Mouse (Mus musculus) telencephalon, adult 2 months (tissue): ENCODE data around the gene Bcor.

Experiments used
- DNase-seq: peaks from one replicate; pipeline ENCODE4 v3.0.0-alpha.2; 2011; ENCODE audit warnings: low read depth, low spot score

The Bcor gene

GRCm38 (mm10) chrX:12127106-12127670 is 33.0 kb downstream of the Bcor start:
- DNase-seq, result no peak

- no peak for DNase-seq
These were observed 33.6 kb downstream of the Bcor start for GRCm38 (mm10) chrX:12126408-12127105.

DNA sequence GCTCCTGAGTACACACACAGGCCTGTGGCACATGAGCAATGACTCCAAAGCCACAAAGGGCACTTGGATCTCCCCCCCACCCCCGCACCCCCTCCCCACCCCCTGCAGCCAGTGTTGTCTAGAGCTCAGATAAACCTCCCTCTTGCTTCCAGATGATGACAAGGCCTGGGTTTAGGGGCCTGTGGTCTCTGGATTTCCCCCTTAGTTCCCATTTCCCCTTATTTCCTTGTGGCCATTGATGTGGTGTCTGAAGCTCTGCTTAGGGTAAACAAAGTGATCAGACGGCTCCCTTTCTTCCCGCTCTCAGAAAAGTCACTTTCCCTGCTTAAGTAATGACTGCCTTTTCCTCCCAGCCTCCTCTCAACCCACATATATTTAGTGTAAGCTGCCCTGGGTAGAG is 35.6 kb downstream of the Bcor start:
- no peak for DNase-seq

- DNase-seq, result no peak
These were observed 36.5 kb downstream of the Bcor start for GRCm38 (mm10) chrX:12123687-12124087.

- no peak for DNase-seq
These were observed 37.4 kb downstream of the Bcor start for GRCm38 (mm10) chrX:12122594-12123331.

GRCm38 (mm10) chrX:12119476-12119875 is 40.7 kb downstream of the Bcor start:
- DNase-seq, result no peak

GRCm38 (mm10) chrX:12116128-12116527 is 44.0 kb downstream of the Bcor start:
- DNase-seq, result no peak

- DNase-seq, result no peak
These were observed 48.0 kb downstream of the Bcor start for GRCm38 (mm10) chrX:12112166-12112565.

DNA sequence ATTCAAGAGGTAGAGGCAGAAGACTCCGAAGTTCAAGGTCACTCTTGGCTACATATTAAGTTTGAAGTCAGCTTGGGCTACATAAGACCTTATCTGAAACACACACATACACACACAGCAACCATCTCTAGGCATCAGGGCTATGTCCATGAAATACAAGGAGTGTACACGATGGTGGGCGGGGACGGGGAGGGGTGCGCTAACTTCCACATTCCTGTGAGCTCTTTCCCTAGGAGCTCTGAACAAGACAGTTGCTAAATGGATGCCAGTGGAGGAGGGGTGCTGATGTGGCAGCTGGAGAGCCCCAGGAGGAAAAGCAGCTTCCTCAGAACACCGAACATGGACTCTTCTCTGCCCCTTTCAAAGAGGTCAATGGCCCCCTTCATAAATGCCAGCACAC is 49.6 kb downstream of the Bcor start:
- DNase-seq, result no peak

- no peak for DNase-seq
These were observed 54.8 kb downstream of the Bcor start for GRCm38 (mm10) chrX:12105358-12105757.

DNA sequence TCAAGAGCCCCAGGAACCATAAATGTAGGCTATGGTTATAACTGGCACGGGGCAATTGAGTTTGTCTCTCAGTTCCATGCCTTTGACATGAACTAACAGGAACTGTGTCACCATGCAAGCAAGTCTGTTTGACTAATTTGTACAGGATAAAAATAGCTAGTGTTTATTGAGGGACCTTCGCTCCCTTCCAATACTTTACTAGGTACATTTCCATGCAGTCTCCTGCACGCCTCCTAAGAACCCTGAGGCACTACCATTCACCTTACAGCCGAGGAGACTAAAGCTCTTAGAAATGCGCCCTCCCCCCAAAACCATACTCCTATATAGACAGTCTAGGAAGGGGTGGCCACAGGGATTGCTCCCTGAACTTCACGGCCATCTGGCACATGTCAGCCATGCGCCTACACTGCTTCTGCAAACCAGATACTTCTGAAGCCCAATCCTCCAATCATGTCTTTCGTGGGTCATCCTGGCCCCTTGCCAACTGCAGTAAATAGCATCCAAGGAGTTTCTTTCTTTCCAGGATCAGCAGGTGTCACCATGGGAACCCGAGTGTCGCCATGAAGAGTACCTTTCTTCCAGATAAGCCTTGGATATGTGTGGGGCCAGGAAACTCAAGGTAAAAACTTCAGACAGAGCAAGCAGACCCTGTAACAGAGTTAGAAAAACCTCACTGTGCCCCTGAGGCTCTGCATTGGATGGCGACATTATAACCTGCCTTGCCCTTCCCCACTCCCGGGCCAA is 63.2 kb downstream of the Bcor start:
- DNase-seq, result no peak

DNA sequence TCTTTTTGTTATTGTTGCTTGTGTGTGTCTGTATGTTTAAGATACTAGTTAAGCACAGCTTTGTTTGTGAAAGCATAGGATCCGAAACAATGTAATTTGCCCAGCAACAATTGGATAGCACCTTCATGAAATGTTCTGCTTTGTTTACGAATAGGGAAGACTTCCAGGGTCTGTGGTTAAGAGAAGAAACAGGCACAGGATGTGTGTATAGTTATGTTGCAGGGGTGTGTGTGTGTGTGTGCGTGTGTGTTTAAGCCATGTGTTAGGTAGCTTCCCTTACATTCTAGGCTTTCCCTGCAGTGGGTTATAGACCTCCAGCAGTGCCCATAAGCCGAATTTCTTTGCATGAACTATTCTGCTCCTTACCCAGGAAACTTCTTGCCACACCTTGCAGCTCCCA is 66.8 kb downstream of the Bcor start:
- DNase-seq, result no peak

- DNase-seq, result no peak
These were observed 68.6 kb downstream of the Bcor start for GRCm38 (mm10) chrX:12091431-12092061.

- DNase-seq, result no peak
These were observed 69.2 kb downstream of the Bcor start for GRCm38 (mm10) chrX:12090871-12091404.

GRCm38 (mm10) chrX:12090151-12090870 is 69.8 kb downstream of the Bcor start:
- DNase-seq, result no peak

- DNase-seq, result no peak
These were observed 70.6 kb downstream of the Bcor start for GRCm38 (mm10) chrX:12089353-12090081.

DNA sequence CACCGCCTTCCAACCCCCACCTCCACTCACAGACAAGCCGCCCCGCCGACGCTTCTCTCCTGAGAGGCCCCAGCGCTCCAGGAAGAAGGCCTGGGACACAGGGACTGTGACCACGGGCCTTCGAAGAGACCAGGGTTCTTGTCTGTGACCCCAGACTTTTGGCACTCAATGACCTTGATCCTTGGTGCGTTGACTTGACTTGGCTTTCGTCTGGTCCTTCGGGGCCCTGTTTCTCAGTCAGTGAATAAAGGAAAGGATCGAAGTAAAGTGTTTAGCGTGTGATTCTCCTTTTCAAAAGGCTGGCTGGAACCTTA is 71.2 kb downstream of the Bcor start:
- no peak for DNase-seq

DNA sequence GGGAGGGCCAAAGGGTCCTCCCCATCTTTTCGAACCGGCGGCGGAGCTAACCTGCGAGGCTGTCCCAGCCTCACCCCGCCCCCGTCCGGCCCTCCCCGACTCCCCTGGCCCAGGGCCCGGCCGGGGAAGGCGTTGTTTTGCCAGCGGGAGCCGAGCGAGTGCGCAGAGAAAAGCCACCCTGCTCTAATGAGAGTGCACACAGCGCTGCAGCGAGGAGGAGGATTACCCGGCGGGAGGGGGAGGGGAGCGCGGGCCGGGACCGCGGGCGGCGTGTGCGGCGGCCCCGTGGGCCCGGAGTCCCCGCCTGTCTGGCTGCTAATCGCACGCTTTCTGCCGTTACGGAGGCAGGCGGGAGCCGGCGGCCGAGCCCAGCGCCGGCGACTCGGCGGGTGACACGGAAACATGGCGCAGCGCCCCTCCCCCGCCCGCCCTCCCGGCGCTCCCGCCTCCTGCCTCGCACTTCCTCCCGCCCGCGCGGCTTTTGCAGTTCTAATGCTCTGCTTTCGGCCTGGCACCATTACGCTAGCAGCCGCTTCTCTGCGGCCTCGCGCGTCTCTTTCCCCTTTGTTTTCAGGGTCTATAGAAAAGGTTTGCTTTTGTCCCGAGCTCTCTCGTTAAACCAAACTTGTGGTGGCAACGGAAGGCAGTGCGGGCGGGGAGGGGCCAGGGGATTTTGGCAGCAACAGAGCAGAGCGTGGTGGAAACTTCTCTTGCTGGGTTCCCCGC is 71.7 kb downstream of the Bcor start:
- DNase-seq, result no peak

DNA sequence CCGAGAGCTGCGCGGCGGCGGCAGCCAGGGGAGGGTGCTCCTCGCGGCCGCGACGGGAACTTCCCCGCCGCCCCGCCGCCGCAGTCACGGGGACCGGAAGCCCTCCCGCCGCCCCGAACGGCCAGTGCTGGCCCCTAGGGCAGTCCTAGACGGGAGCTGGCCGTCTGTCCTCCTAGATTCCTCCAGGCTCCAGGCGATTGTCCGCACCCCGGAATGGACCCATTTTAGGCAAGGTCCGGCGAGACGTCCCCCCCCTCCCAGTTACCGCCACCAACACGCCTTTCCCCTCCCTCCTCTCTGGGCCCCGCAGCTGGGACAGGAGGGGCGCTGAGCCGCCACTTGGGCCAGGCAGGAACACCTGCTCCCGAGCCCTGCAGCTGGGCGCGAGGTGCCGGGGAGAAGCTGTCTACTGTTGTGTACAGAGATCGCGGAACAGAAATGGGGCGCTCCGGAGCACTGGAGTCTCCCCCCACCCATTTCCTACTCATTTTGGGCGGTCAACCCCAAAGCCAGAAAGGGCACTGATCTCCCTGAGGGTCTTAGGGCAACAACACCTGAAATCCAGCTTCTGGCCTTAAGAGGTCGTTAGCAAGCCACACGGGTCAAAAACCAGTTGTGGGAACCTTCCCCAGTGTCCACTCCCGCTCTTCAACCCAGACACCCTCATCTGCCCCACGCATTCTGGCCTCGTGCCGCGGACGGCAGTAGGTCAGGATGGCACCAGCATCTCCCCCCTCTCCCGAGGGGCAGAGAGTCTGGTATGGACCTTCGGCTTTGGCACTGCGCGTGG is 72.4 kb downstream of the Bcor start:
- DNase-seq, result no peak
